In genomic region chr5:57717238-57717905, GRCm38 (mm10) we compare ENCODE assay signal across 8 mouse cellular contexts. TPM values are rescaled to one million over a fixed set of nuclear protein-coding genes. Genes with fewer than 3 reads are reported as not detected.
DNase-seq lines count a peak whose midpoint lies in the region; ATAC-seq lines count a peak whose summit lies in the region.

No protein-coding gene starts in this region.

- WGBS in forebrain, embryonic 12.5 days: under 1% methylated on average over 53 of the region's 53 CpGs
- under 1% methylated on average over 52 of the region's 53 CpGs for WGBS in lung, embryonic 15.5 days

- H3K27ac ChIP-seq in brown adipose tissue, adult 24 weeks (replicated peaks; ENCODE audit: low read depth, low read length): peak overlapping the region; percentile 42; the same call in 1 of the 2 replicates
- H3K27ac ChIP-seq in forebrain, embryonic 12.5 days: peak overlapping the region; percentile 86
- H3K27ac ChIP-seq in lung, embryonic 15.5 days: peak overlapping the region; percentile 92

- H3K9me3 ChIP-seq in forebrain, embryonic 12.5 days: no peaks in the 10 kb centered on the region
- no peaks in the 10 kb centered on the region for H3K9me3 ChIP-seq in lung, embryonic 15.5 days

- DNase-seq in heart, postnatal 10 days: peak; percentile 62 to 73
- peak; percentile 47 to 61 for DNase-seq in layer of hippocampus, adult 18-20 months (ENCODE audit: low spot score in 2 of 2)
- DNase-seq in ovary, postnatal 10 days (ENCODE audit: low spot score): peak; percentile 24
- DNase-seq in thymus, postnatal 36 days: peak; percentile 28 to 45

- intact Hi-C loops in heart, postnatal 10 days (cut with DNase I): loop anchor here (5.0 kb wide), 2 partner anchors 40 to 325 kb away; no protein-coding TSS in a partner anchor

- H3K9ac ChIP-seq in forebrain, embryonic 12.5 days: peak overlapping the region; percentile 71
- peak overlapping the region; percentile 59 for H3K9ac ChIP-seq in lung, embryonic 15.5 days

- no peaks in the 10 kb centered on the region for H3K4me1 ChIP-seq in brown adipose tissue, adult 24 weeks (ENCODE audit: control insufficient read depth, insufficient read depth, insufficient read length, low read length)
- peaks cover 30% of the 10 kb centered on the region for H3K4me1 ChIP-seq in forebrain, embryonic 12.5 days
- H3K4me1 ChIP-seq in lung, embryonic 15.5 days: peaks cover 37% of the 10 kb centered on the region

- peak; percentile 30 for ATAC-seq in CD4-positive, CD25-positive, alpha-beta regulatory T cell, adult 4 months
- peak; percentile 20; the same call in 1 of the 2 replicates for ATAC-seq in forebrain, embryonic 12.5 days (ENCODE audit: low FRiP score)
- peak; percentile 28; the same call in 1 of the 2 replicates for ATAC-seq in lung, embryonic 15.5 days (ENCODE audit: borderline replicate concordance, extremely low read depth, low FRiP score, low TSS enrichment)

- H3K4me2 ChIP-seq in forebrain, embryonic 12.5 days: peak overlapping the region; percentile 93
- peak overlapping the region; percentile 98 for H3K4me2 ChIP-seq in lung, embryonic 15.5 days

- peaks cover 25% of the 10 kb centered on the region for H3K27me3 ChIP-seq in forebrain, embryonic 12.5 days
- peaks cover 25% of the 10 kb centered on the region for H3K27me3 ChIP-seq in lung, embryonic 15.5 days

- peak overlapping the region; percentile 59 for H3K4me3 ChIP-seq in brown adipose tissue, adult 24 weeks (ENCODE audit: insufficient read depth, low read depth, low read length)
- peak overlapping the region; percentile 61 for H3K4me3 ChIP-seq in forebrain, embryonic 12.5 days (replicated peaks)
- peak overlapping the region; percentile 68 for H3K4me3 ChIP-seq in lung, embryonic 15.5 days

- no peaks in the 10 kb centered on the region for H3K36me3 ChIP-seq in forebrain, embryonic 12.5 days (replicated peaks)
- H3K36me3 ChIP-seq in lung, embryonic 15.5 days: no peaks in the 10 kb centered on the region

RNA-seq across cellular contexts. Expression of gene Pcdh7, which starts 0.4 kb away (rescaled TPM):
- under 1 TPM in 1 of 2 experiments, not detected in 1; 0.06 TPM for polyA plus RNA-seq in CD4-positive, CD25-positive, alpha-beta regulatory T cell, adult 4 months (2017; shearing (Covaris generic))
- polyA plus RNA-seq in brown adipose tissue, adult 24 weeks (2012; ENCODE audit: insufficient read depth, insufficient read length, missing spikeins): 1.2 and 1.7 TPM in 2 replicates
- 7.9 and 9.4 TPM in 2 replicates for polyA plus RNA-seq in forebrain, embryonic 12.5 days (2016; fragmentation: Nextera tagmentation; extraction: Ambion mirVana)
- total RNA-seq in heart, postnatal 10 days (2021): 100 to 1,000 TPM; 121 to 128 TPM
- total RNA-seq in layer of hippocampus, adult 18-20 months (2021): 10 to 100 TPM; 57.1 to 58.3 TPM
- polyA plus RNA-seq in lung, embryonic 15.5 days (2015; fragmentation: Nextera tagmentation; extraction: Ambion mirVana): 3.6 and 3.7 TPM in 2 replicates

Comparison
In these comparisons a context has a peak if more than half of its experiments do, and no peak if none do; other contexts are left out.
1. Peak in every context shown above with its lines: DNase-seq, ATAC-seq, H3K4me3 ChIP-seq and H3K27ac ChIP-seq.
2. H3K27ac ChIP-seq: peak in every context shown above with its lines; median percentile 92 in lung, embryonic 15.5 days; 86 in forebrain, embryonic 12.5 days; 42 in brown adipose tissue, adult 24 weeks.